Mouse (Mus musculus): ENCODE data around the gene Ankrd33b.

DNA sequence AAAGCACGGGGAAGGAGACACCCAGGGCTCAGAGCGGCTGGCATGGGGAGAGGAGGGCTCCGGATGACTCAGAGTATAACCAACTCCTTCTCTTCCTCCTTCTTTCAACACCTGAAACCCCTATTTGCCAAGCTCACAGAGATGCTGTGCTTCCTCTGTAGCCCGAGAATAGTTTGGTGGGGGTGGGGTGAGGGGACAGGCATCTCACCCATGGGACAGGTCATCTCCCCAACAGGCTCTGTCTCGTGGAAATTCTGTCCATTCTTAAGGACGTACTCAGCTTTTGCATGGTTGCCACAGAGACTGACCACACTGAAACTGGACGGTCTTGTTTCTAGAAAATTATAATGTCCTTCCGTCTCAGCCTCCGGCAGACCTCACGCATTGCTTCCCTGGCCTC lies 106.4 kb downstream of the Ankrd33b start:
- TF ChIP-seq HCFC1 (IDR thresholded peaks at IDR 0.05; ENCODE audit: borderline replicate concordance, insufficient read depth, low read length), result no peak
- TF ChIP-seq CHD2 (IDR thresholded peaks at IDR 0.05; ENCODE audit: low read depth, low read length), result no peak
- TF ChIP-seq MAFK (IDR thresholded peaks at IDR 0.05; ENCODE audit: insufficient read depth, low read depth, low read length), result no peak

Data from ES-E14 (cell line).